Comparison of ENCODE assay signal across 10 mouse cellular contexts in genomic region chr6:31601131-31601530, GRCm38 (mm10). TPM values are rescaled to one million over a fixed set of nuclear protein-coding genes. Genes with fewer than 3 reads are reported as not detected.
DNase-seq lines count a peak whose midpoint lies in the region; ATAC-seq lines count a peak whose summit lies in the region.
"Had no signal": no experiment of that assay in that cellular context is flagged by ENCODE, and none has a peak within 500 bp of the region (broad histone marks: within the 10 kb centered on the region; RNA-seq: fewer than 3 reads in every experiment).

No protein-coding gene starts in this region.

- intact Hi-C loops in heart, postnatal 10 days (cut with DNase I), result no loop called here

- no peaks in the 10 kb centered on the region for H3K9me3 ChIP-seq in limb, embryonic 13.5 days
- no peaks in the 10 kb centered on the region for H3K9me3 ChIP-seq in limb, embryonic 10.5 days (replicated peaks)
- H3K9me3 ChIP-seq: embryonic facial prominence, embryonic 12.5 days had no signal

- H3K4me1 ChIP-seq in limb, embryonic 13.5 days, result peaks cover 33% of the 10 kb centered on the region
- H3K4me1 ChIP-seq in limb, embryonic 10.5 days, result peaks cover 22% of the 10 kb centered on the region

- 33% methylated on average over 3 of the region's 3 CpGs for WGBS in limb, embryonic 13.5 days
- 46% methylated on average over 3 of the region's 3 CpGs for WGBS in limb, embryonic 10.5 days

- no peaks in the 10 kb centered on the region for H3K27me3 ChIP-seq in limb, embryonic 13.5 days
- no peaks in the 10 kb centered on the region for H3K27me3 ChIP-seq in limb, embryonic 10.5 days (ENCODE audit: low read depth, poor library complexity, severe bottlenecking)
- H3K27me3 ChIP-seq: embryonic facial prominence, embryonic 12.5 days had no signal

- H3K4me3 ChIP-seq in limb, embryonic 13.5 days, result no peak overlapping the region
- no peak overlapping the region for H3K4me3 ChIP-seq in limb, embryonic 10.5 days
- H3K4me3 ChIP-seq: embryonic facial prominence, embryonic 12.5 days had no signal

- no peak overlapping the region for H3K9ac ChIP-seq in limb, embryonic 13.5 days
- H3K9ac ChIP-seq: embryonic facial prominence, embryonic 12.5 days had no signal

- no peak overlapping the region for H3K4me2 ChIP-seq in limb, embryonic 13.5 days (replicated peaks)
- H3K4me2 ChIP-seq: embryonic facial prominence, embryonic 12.5 days had no signal

- DNase-seq in cerebellum, postnatal 14 days, result peak; percentile 9 to 38
- no peak for DNase-seq in cerebellum, postnatal 4 days (ENCODE audit: low spot score in 2 of 2)
- no peak for DNase-seq in limb, embryonic 10.5 days (ENCODE audit: low spot score)
- peak; percentile 45 to 46 for DNase-seq in heart, postnatal 10 days
- peak; percentile 83 for DNase-seq in right cerebral cortex, postnatal 10 days (ENCODE audit: low spot score in 2 of 2)
- DNase-seq in cerebellum, adult 8-10 months, result no peak
- DNase-seq in adrenal gland, adult 18-20 months (ENCODE audit: low spot score in 2 of 2), result no peak

- ATAC-seq in limb, embryonic 13.5 days (ENCODE audit: low FRiP score, low read depth), result no peak
- ATAC-seq: inflammation-experienced regulatory T-cells, adult 6 months had no signal

- H3K36me3 ChIP-seq in limb, embryonic 13.5 days, result no peaks in the 10 kb centered on the region
- no peaks in the 10 kb centered on the region for H3K36me3 ChIP-seq in limb, embryonic 10.5 days
- H3K36me3 ChIP-seq: embryonic facial prominence, embryonic 12.5 days had no signal

- 0 out of 2 replicates have a peak overlapping the region, but pooled peaks have one; percentile 48 for H3K27ac ChIP-seq in limb, embryonic 13.5 days
- H3K27ac ChIP-seq in limb, embryonic 10.5 days, result no peak overlapping the region
- H3K27ac ChIP-seq: embryonic facial prominence, embryonic 12.5 days had no signal

RNA-seq across cellular contexts. Expression of gene Podxl, which starts 37.4 kb away (rescaled TPM):
- 6.5 and 7.4 TPM in 2 replicates for polyA plus RNA-seq in limb, embryonic 13.5 days (2015; fragmentation: Nextera tagmentation; extraction: Ambion mirVana)
- polyA plus RNA-seq in limb, embryonic 10.5 days (2016; fragmentation: Nextera tagmentation; extraction: Ambion mirVana), result 12.1 and 14.0 TPM in 2 replicates
- 100 to 1,000 TPM; 106 to 113 TPM for total RNA-seq in heart, postnatal 10 days (2021)
- 10 to 100 TPM; 45.0 to 50.0 TPM for total RNA-seq in adrenal gland, adult 18-20 months (2021)

Comparison
In these comparisons a context has a peak if more than half of its experiments do, and no peak if none do; other contexts are left out.
1. DNase-seq: peak in cerebellum, postnatal 14 days (2 of 2), heart, postnatal 10 days (2 of 2) and right cerebral cortex, postnatal 10 days (2 of 2); none in cerebellum, postnatal 4 days (0 of 2), limb, embryonic 10.5 days (single experiment), cerebellum, adult 8-10 months (single experiment) and adrenal gland, adult 18-20 months (0 of 2).